Mouse (Mus musculus) heart, adult 2 months (tissue): ENCODE measurements around the gene Clca2. TPM values are rescaled to one million over a fixed set of nuclear protein-coding genes. Genes with fewer than 3 reads are reported as not detected.

Experiments used
- DNase-seq, 2 experiments: peaks; one replicate each; pipeline ENCODE4 v3.0.0; 2021
- H3K27ac ChIP-seq: fragments of 200-600 bp; 2 replicates; pipeline ENCODE4 v1.8.1; 2022
- H3K27me3 ChIP-seq: fragments of 200-500 bp; 2 replicates; pipeline ENCODE4 v1.6.1; 2012; ENCODE audit warnings: mild to moderate bottlenecking, low read length, inconsistent platforms, mixed read lengths; ENCODE audit not compliant: control insufficient read depth, insufficient read depth
- H3K36me3 ChIP-seq: fragments of 200-500 bp; 2 replicates; pipeline ENCODE4 v1.6.1; 2012; ENCODE audit warnings: low read length, inconsistent platforms; ENCODE audit not compliant: control insufficient read depth, insufficient read depth
- H3K4me1 ChIP-seq: fragments of 200-500 bp; 2 replicates; pipeline ENCODE4 v1.6.1; 2011; ENCODE audit warnings: low read length; ENCODE audit not compliant: control insufficient read depth, insufficient read depth
- H3K4me3 ChIP-seq: fragments of 200-600 bp; 2 replicates; pipeline ENCODE4 v1.8.1; 2022
- H3K79me2 ChIP-seq: fragments of 200-500 bp; replicated peaks from 2 replicates; pipeline ENCODE4 v1.6.1; 2012; ENCODE audit warnings: mild to moderate bottlenecking, inconsistent platforms, low read length, moderate library complexity, mixed read lengths; ENCODE audit not compliant: control insufficient read depth, insufficient read depth
- H3K9ac ChIP-seq: fragments of 200-500 bp; 2 replicates; pipeline ENCODE4 v1.6.1; 2012; ENCODE audit warnings: low read depth, mild to moderate bottlenecking, control low read depth, inconsistent platforms, low read length, mixed read lengths
- CTCF ChIP-seq: fragments of 200-600 bp; IDR thresholded peaks from 2 replicates; pipeline ENCODE4 v1.8.1; 2022; ENCODE audit warnings: antibody characterized with exemption, mild to moderate bottlenecking, moderate library complexity
- EP300 ChIP-seq: fragments of 200-500 bp; IDR thresholded peaks from 2 replicates; pipeline ENCODE4 v1.6.1; 2011; ENCODE audit warnings: low read depth, low read length, control low read depth; ENCODE audit not compliant: insufficient read depth
- POLR2A ChIP-seq: fragments of 200-500 bp; IDR thresholded peaks from 2 replicates; pipeline ENCODE4 v1.6.1; 2011; ENCODE audit warnings: mild to moderate bottlenecking, low read depth, low read length, control low read depth; ENCODE audit not compliant: insufficient read depth
- WGBS: fragments of 180-500 bp; shearing (Covaris S2); methylation state at CpG from one replicate; pipeline ENCODE4 v1.1.7; 2018; 5-methylcytosine and 5-hydroxymethylcytosine counted together
- intact Hi-C: fragments of 180-260 bp; cut with DNase I; formaldehyde crosslinking; loops from one replicate; pipeline ENCODE4 v1.15.1; 2025
- long read RNA-seq: library from polyadenylated mRNA; stranded (forward); transcript quantifications from one replicate; pipeline ENCODE4 v2.0.0, GENCODE M21; 2021
- polyA plus RNA-seq: library from polyadenylated mRNA; depleted of rRNA; stranded (reverse); fragments of >200 nt; gene quantifications from 2 replicates; pipeline ENCODE4 v1.2.3, GENCODE M21; 2012; rRNA removed
- total RNA-seq, 2 experiments: library from RNA; stranded (reverse); gene quantifications; 2 replicates each; pipeline ENCODE4 v1.2.3; 2021

The Clca2 gene
- total RNA-seq (under 1 TPM; 0.10 to 0.11 TPM), polyA plus RNA-seq (0.06 and 0.12 TPM in 2 replicates)
- long read RNA-seq, partial matches to known transcripts, result 0 of 1 reads
- long read RNA-seq, other reads (novel, unspliced or antisense), result 1 of 1 reads

DNA sequence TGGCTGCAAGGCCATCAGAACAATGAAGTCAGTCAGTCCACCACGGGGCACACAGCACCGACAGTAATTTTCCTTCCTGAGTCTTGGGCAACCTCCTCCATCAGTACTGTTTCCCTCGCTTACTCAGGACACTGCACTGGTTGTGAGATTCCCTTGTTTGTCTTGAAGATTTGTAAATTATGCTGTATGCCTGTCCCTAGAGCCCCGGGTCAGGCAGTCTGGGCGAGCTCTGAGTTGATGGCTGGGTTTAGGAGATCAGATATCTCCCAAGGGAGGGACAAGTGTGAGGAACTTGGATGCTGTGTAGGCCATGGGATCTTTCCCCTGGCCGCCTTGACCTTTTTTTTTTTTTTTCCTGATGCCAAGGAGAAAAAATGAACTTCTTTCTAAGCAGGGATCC, at the start of gene Clca2:
Gene Clca2 (minus strand): TSS at position 153 of the 400 bp plus-strand sequence.
- H3K9ac ChIP-seq, result no peak within 1 kb of the TSS
- H3K4me3 ChIP-seq, result no peak within 1 kb of the TSS
- no peaks in the 10 kb centered on the region for H3K79me2 ChIP-seq
- no peaks in the 10 kb centered on the region for H3K27me3 ChIP-seq
- no peak for TF ChIP-seq EP300
- no peak for TF ChIP-seq CTCF
- no peak for TF ChIP-seq POLR2A
- WGBS, result 30% methylated on average over 6 of the region's 6 CpGs
- no peak for DNase-seq
- H3K27ac ChIP-seq, result peak within 1 kb of the TSS; percentile 4; the same call in 1 of the 2 replicates
- peaks cover 3% of the 10 kb centered on the region for H3K36me3 ChIP-seq
- peaks cover 13% of the 10 kb centered on the region for H3K4me1 ChIP-seq
- intact Hi-C loops, result no loop called here

DNA sequence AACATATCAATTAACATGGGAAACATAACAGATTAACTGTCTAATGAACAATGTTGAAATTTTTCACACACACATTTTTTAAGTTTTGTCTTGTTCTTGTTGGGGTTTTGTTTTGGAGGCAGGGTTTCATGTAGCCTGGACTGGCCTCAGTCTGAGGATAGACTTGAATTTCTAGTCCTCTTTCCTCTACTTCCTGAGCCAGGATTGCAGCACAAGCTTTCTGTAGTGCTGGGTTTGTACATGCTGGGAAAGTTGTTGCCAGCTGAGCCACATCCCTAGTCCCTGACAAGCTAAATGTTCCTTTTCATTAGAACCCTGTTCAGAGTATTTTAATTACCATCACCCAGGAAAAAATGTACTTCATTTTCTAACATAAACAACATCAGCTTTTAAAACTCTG, 48.7 kb upstream of the Clca2 start:
- Histone ChIP-seq H3K27ac (no peak overlapping the region), H3K4me3 (no peak overlapping the region), H3K79me2 (no peaks in the 10 kb centered on the region), H3K9ac (no peak overlapping the region), H3K4me1 (no peaks in the 10 kb centered on the region), H3K27me3 (no peaks in the 10 kb centered on the region), H3K36me3 (no peaks in the 10 kb centered on the region)
- no peak for DNase-seq
- intact Hi-C loops, result no loop called here
- no peak for TF ChIP-seq CTCF
- TF ChIP-seq EP300, result no peak
- TF ChIP-seq POLR2A, result no peak

DNA sequence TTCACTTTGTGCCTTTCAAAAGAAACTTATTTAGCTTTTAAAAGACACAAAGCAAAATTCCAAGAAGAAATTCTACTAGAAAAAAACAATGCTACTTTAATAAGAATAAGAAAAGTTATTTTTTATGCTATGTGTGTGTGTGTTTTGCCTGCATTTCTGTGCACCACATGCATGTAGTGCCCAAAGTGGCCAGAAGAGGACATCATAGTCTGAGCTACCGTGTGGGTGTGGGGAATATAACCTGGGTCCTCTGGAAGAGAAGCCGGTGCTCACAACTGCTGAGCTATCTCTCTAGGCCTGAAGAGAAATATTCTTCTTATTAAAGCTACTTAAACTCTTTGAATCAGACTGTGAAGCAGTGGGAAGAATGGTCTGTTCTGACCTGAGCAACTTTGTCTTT, 48.2 kb upstream of the Clca2 start:
- no peaks in the 10 kb centered on the region for H3K79me2 ChIP-seq
- H3K4me1 ChIP-seq, result no peaks in the 10 kb centered on the region
- WGBS, result 77% methylated on average over 2 of the region's 2 CpGs
- intact Hi-C loops, result no loop called here
- H3K27me3 ChIP-seq, result no peaks in the 10 kb centered on the region
- no peak for DNase-seq
- H3K27ac ChIP-seq, result no peak overlapping the region
- H3K36me3 ChIP-seq, result no peaks in the 10 kb centered on the region
- no peak for TF ChIP-seq EP300
- TF ChIP-seq POLR2A, result no peak
- peak; percentile 50 for TF ChIP-seq CTCF
- no peak overlapping the region for H3K4me3 ChIP-seq
- H3K9ac ChIP-seq, result no peak overlapping the region

GRCm38 (mm10) chr3:145146871-145147270, 47.6 kb upstream of the Clca2 start:
- no peak for DNase-seq
- Histone ChIP-seq H3K79me2 (no peaks in the 10 kb centered on the region), H3K4me1 (no peaks in the 10 kb centered on the region), H3K27me3 (no peaks in the 10 kb centered on the region), H3K9ac (no peak overlapping the region), H3K36me3 (no peaks in the 10 kb centered on the region), H3K27ac (no peak overlapping the region), H3K4me3 (no peak overlapping the region)
- intact Hi-C loops, result no loop called here
- 88% methylated on average over 9 of the region's 9 CpGs for WGBS
- no peak for TF ChIP-seq EP300
- TF ChIP-seq CTCF, result no peak
- TF ChIP-seq POLR2A, result no peak

GRCm38 (mm10) chr3:145143856-145144255, 44.6 kb upstream of the Clca2 start:
- H3K9ac ChIP-seq, result no peak overlapping the region
- H3K4me1 ChIP-seq, result no peaks in the 10 kb centered on the region
- intact Hi-C loops, result no loop called here
- whole genome bisulfite sequencing, result 91% methylated on average over 10 of the region's 10 CpGs
- no peaks in the 10 kb centered on the region for H3K79me2 ChIP-seq
- H3K4me3 ChIP-seq, result no peak overlapping the region
- DNase-seq, result no peak
- H3K27ac ChIP-seq, result no peak overlapping the region
- no peaks in the 10 kb centered on the region; the same call in 1 of the 2 replicates for H3K36me3 ChIP-seq
- no peaks in the 10 kb centered on the region for H3K27me3 ChIP-seq
- TF ChIP-seq CTCF, result no peak
- TF ChIP-seq POLR2A, result no peak
- TF ChIP-seq EP300, result no peak

DNA sequence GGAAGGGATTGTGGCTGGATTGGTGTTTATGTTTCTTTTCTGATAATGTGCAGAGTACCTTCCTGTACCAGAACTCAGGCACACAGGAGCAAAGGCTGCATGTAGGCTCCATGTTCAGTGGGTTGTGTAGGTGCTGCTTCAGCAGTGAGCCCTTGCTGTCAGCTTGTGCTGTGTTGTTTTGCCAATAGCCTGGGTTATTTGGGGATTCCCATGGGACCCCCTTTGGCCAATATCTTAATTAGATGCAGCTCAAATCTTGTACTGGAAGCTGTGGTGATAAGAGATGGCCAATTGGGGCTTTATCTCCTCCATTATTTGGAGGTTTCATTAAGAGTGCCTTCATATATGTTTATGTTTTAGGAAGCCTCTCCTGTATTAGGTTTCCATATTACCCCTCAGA, 43.7 kb upstream of the Clca2 start:
- intact Hi-C loops, result no loop called here
- no peaks in the 10 kb centered on the region for H3K4me1 ChIP-seq
- H3K27ac ChIP-seq, result no peak overlapping the region
- no peak for TF ChIP-seq EP300
- no peak for TF ChIP-seq CTCF
- TF ChIP-seq POLR2A, result no peak
- no peaks in the 10 kb centered on the region for H3K79me2 ChIP-seq
- DNase-seq, result no peak
- H3K27me3 ChIP-seq, result no peaks in the 10 kb centered on the region
- H3K9ac ChIP-seq, result no peak overlapping the region
- H3K36me3 ChIP-seq, result no peaks in the 10 kb centered on the region; the same call in 1 of the 2 replicates
- no peak overlapping the region for H3K4me3 ChIP-seq
